Mouse (Mus musculus): ENCODE results near the gene Zfyve21. TPM values are rescaled to one million over a fixed set of nuclear protein-coding genes. Genes with fewer than 3 reads are reported as not detected.

Gene Zfyve21
- polyA plus RNA-seq, 1 experiment = 146 TPM

DNA sequence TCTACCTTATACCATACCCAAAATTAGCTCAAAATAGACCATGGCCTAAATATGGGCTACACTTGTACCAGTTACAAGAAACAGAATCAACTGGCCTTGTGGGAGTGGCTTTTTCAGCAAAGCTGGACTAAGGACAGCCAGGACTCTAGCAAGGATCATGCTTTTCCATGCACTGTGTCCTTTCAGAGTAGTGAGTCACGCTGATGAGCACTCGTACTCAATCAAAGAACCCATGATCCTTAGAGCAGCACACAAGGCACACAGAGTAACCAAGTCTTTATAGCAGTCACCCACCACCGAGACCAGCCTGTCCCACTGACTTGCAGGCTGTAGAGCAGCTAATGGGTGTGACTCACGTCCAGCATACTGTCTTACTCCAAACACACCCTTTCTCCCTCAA, 39.6 kb downstream of the Zfyve21 start:
- H3K27me3 ChIP-seq (ENCODE audit: control insufficient read depth, insufficient read depth, low read length) = no peaks in the 10 kb centered on the region
- 45% methylated on average over 4 of the region's 4 CpGs for WGBS
- peaks cover 6% of the 10 kb centered on the region; the same call in 1 of the 2 replicates for H3K4me1 ChIP-seq (ENCODE audit: control insufficient read depth, insufficient read depth, insufficient read length, low read length)
- H3K36me3 ChIP-seq (ENCODE audit: control insufficient read depth, insufficient read depth, low read length) = peaks cover 18% of the 10 kb centered on the region
- peak overlapping the region; percentile 49; the same call in 1 of the 2 replicates for H3K27ac ChIP-seq (ENCODE audit: insufficient read depth, low read depth, low read length)
- no peak overlapping the region for H3K4me3 ChIP-seq (ENCODE audit: low read depth, low read length)
- no peak for TF ChIP-seq CTCF (IDR thresholded peaks at IDR 0.05; ENCODE audit: extremely low read depth, insufficient read length, insufficient replicate concordance, low read depth, low read length)
- TF ChIP-seq POLR2A (IDR thresholded peaks at IDR 0.05; ENCODE audit: low read depth, low read length) = no peak

DNA sequence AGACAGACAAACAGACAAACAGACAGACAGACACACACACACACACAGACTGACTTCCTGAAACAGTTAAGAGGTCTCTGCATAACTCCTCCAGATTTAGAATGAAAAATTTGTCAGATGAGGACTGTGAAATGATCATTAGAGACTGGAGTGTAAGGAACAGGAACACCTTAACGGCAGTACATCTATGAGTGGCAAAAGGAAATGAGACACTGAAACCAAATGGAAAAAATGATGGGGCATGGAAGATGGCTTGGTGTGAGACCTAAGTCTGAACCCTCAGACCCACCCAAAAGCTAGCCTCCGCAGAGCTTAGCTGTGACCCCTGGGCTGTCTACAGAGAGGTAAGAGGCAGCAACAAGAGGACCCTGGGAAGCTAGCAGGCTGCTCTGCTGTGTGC, 41.5 kb downstream of the Zfyve21 start:
- no peak overlapping the region for H3K27ac ChIP-seq (ENCODE audit: insufficient read depth, low read depth, low read length)
- 89% methylated on average over 2 of the region's 2 CpGs for WGBS
- peaks cover 20% of the 10 kb centered on the region for H3K36me3 ChIP-seq (ENCODE audit: control insufficient read depth, insufficient read depth, low read length)
- no peaks in the 10 kb centered on the region for H3K27me3 ChIP-seq (ENCODE audit: control insufficient read depth, insufficient read depth, low read length)
- no peak for TF ChIP-seq POLR2A (IDR thresholded peaks at IDR 0.05; ENCODE audit: low read depth, low read length)
- TF ChIP-seq CTCF (IDR thresholded peaks at IDR 0.05; ENCODE audit: extremely low read depth, insufficient read length, insufficient replicate concordance, low read depth, low read length) = no peak
- peaks cover 6% of the 10 kb centered on the region; the same call in 1 of the 2 replicates for H3K4me1 ChIP-seq (ENCODE audit: control insufficient read depth, insufficient read depth, insufficient read length, low read length)
- H3K4me3 ChIP-seq (ENCODE audit: low read depth, low read length) = no peak overlapping the region

DNA sequence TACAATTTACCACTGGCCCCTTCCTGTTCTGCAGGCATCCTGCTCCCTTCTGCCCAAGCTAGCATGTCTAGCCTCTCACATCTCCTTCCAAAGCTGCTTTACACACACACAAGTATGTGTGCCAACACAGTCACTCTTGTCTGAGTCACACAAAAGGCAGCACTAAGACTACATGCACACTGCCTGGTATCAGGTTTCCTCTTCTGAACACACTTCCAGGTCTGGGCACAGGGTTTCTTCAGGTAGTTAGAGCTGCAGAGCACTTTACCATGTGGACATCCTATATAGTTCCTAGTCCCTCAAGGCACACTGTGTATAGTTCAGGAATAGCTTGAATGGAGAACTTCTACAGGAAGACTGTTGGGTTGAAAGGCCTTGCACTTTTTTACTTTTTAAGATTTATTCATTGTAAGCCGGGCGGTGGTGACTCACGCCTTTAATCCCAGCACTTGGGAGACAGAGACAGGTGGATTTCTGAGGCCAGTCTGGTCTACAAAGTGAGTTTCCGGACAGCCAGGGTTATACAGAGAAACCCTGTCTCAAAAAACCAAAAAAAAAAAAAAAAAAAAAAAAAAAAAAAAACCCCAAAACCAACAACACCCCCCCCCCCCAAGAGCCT, 50.3 kb downstream of the Zfyve21 start:
- 92% methylated on average over 4 of the region's 4 CpGs for WGBS

DNA sequence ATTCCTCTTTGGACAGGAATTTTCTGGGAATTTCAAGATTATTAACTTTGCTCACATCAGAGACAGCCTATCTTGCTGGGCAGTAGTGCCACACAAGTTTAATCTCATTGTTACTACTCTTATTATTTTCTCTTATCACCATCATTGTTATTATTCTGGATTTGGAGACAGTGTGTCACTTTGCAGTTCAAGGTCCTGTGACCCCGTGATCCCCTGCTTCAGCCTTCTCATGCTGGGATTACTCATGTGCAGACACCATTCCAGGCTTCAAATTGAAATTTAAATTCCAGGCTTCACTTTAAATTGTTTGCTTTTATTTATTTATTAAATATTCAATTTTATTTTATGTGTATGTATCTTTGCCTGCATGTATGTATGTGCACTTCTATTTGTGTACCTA, 55.8 kb downstream of the Zfyve21 start:
- Histone ChIP-seq H3K4me1 (ENCODE audit: control insufficient read depth, insufficient read depth, insufficient read length, low read length) (no peaks in the 10 kb centered on the region), H3K36me3 (ENCODE audit: control insufficient read depth, insufficient read depth, low read length) (peaks cover 39% of the 10 kb centered on the region), H3K27me3 (ENCODE audit: control insufficient read depth, insufficient read depth, low read length) (no peaks in the 10 kb centered on the region), H3K27ac (ENCODE audit: insufficient read depth, low read depth, low read length) (no peak overlapping the region), H3K4me3 (ENCODE audit: low read depth, low read length) (no peak overlapping the region)
- WGBS = 92% methylated on average over 1 of the region's 1 CpGs
- no peak for TF ChIP-seq POLR2A (IDR thresholded peaks at IDR 0.05; ENCODE audit: low read depth, low read length)
- TF ChIP-seq CTCF (IDR thresholded peaks at IDR 0.05; ENCODE audit: extremely low read depth, insufficient read length, insufficient replicate concordance, low read depth, low read length) = no peak

More for the DNA sequence above, 50.3 kb downstream of the Zfyve21 start:
- peaks cover 40% of the 10 kb centered on the region for H3K36me3 ChIP-seq (ENCODE audit: control insufficient read depth, insufficient read depth, low read length)
- no peak overlapping the region for H3K4me3 ChIP-seq (ENCODE audit: low read depth, low read length)
- no peak overlapping the region for H3K27ac ChIP-seq (ENCODE audit: insufficient read depth, low read depth, low read length)
- H3K4me1 ChIP-seq (ENCODE audit: control insufficient read depth, insufficient read depth, insufficient read length, low read length) = no peaks in the 10 kb centered on the region
- H3K27me3 ChIP-seq (ENCODE audit: control insufficient read depth, insufficient read depth, low read length) = no peaks in the 10 kb centered on the region
- TF ChIP-seq POLR2A (IDR thresholded peaks at IDR 0.05; ENCODE audit: low read depth, low read length) (no peak), CTCF (IDR thresholded peaks at IDR 0.05; ENCODE audit: extremely low read depth, insufficient read length, insufficient replicate concordance, low read depth, low read length) (no peak)

DNA sequence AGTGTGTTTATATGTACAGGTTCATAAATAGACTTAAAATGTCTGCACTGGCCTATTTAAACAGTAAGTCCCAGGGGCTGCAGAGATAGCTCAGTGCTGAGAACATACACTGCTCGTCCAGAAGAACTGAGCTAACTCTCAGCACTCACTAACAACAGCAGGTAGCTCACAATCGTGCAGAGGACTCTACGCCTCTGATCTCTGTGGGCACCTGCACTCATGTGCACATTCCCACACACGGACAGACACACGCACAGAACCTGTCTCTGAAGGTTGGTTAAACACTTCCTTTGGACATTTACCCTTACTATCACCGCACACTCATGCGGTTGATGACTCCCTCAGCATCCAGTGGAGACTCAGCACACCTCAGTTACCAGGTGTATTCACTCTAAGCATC, 56.8 kb downstream of the Zfyve21 start:
- Histone ChIP-seq H3K4me1 (ENCODE audit: control insufficient read depth, insufficient read depth, insufficient read length, low read length) (no peaks in the 10 kb centered on the region), H3K27me3 (ENCODE audit: control insufficient read depth, insufficient read depth, low read length) (no peaks in the 10 kb centered on the region), H3K36me3 (ENCODE audit: control insufficient read depth, insufficient read depth, low read length) (peaks cover 32% of the 10 kb centered on the region), H3K4me3 (ENCODE audit: low read depth, low read length) (no peak overlapping the region), H3K27ac (ENCODE audit: insufficient read depth, low read depth, low read length) (no peak overlapping the region)
- TF ChIP-seq CTCF (IDR thresholded peaks at IDR 0.05; ENCODE audit: extremely low read depth, insufficient read length, insufficient replicate concordance, low read depth, low read length) (no peak), POLR2A (IDR thresholded peaks at IDR 0.05; ENCODE audit: low read depth, low read length) (no peak)
- WGBS = 94% methylated on average over 7 of the region's 7 CpGs

DNA sequence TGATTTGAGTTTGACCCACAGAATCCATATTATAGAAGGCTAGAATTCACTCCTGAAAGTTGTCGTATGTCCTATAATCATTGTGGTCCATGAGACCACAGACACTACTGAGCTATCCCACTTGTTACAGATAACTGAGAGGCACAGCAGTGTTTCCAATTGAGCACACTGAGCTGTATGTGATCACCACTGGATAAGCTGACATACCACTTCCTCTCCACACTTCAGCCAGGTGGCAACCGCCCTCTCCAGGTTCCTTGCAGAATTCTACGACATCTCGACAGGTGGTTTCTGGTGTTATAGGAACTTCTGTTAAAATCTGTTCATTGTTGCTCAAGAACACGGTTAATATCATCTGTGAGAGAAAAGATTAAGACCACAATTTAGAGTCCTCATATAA, 58.1 kb downstream of the Zfyve21 start:
- no peaks in the 10 kb centered on the region for H3K27me3 ChIP-seq (ENCODE audit: control insufficient read depth, insufficient read depth, low read length)
- no peak overlapping the region for H3K4me3 ChIP-seq (ENCODE audit: low read depth, low read length)
- no peak for TF ChIP-seq POLR2A (IDR thresholded peaks at IDR 0.05; ENCODE audit: low read depth, low read length)
- no peak for TF ChIP-seq CTCF (IDR thresholded peaks at IDR 0.05; ENCODE audit: extremely low read depth, insufficient read length, insufficient replicate concordance, low read depth, low read length)
- peaks cover 24% of the 10 kb centered on the region for H3K36me3 ChIP-seq (ENCODE audit: control insufficient read depth, insufficient read depth, low read length)
- 87% methylated on average over 5 of the region's 5 CpGs for WGBS
- no peaks in the 10 kb centered on the region for H3K4me1 ChIP-seq (ENCODE audit: control insufficient read depth, insufficient read depth, insufficient read length, low read length)
- no peak overlapping the region for H3K27ac ChIP-seq (ENCODE audit: insufficient read depth, low read depth, low read length)

DNA sequence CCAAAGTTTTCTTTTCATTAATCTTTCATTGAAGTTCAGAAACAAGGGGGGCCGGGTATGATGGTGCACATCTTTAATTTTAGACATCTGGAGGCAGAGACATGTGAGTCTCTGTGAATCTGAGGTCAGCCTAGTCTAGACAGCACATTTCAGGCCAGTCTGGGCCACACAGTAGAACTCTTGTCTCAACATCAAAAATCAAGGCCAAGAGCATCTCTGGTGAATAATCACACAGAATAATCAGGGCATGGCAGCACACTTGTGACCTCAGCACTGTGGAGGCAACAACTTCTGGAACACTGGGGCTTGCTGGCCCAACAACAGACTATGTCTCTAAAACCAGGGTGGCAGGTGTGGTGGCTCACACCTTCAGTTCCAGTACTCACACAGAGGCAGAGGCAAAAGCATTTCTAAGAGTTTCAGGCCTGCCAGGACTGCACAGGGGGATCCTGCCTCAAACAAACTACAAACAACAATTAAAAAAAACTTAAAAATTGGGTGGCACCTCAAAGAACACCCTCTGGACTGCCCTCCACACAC, 60.7 kb downstream of the Zfyve21 start:
- Histone ChIP-seq H3K27me3 (ENCODE audit: control insufficient read depth, insufficient read depth, low read length) (no peaks in the 10 kb centered on the region), H3K36me3 (ENCODE audit: control insufficient read depth, insufficient read depth, low read length) (peaks cover 12% of the 10 kb centered on the region), H3K4me1 (ENCODE audit: control insufficient read depth, insufficient read depth, insufficient read length, low read length) (no peaks in the 10 kb centered on the region), H3K27ac (ENCODE audit: insufficient read depth, low read depth, low read length) (no peak overlapping the region), H3K4me3 (ENCODE audit: low read depth, low read length) (no peak overlapping the region)
- 62% methylated on average over 1 of the region's 1 CpGs for WGBS
- no peak for TF ChIP-seq CTCF (IDR thresholded peaks at IDR 0.05; ENCODE audit: extremely low read depth, insufficient read length, insufficient replicate concordance, low read depth, low read length)
- TF ChIP-seq POLR2A (IDR thresholded peaks at IDR 0.05; ENCODE audit: low read depth, low read length) = no peak

All from small intestine, adult 2 months (tissue).